Mouse (Mus musculus) liver, adult (tissue): ENCODE measurements around the gene Zfp503.

ENCODE experiments used
- GATA4 ChIP-seq: IDR thresholded peaks from 2 replicates; pipeline ENCODE4 v1.6.1; 2014; ENCODE audit warnings: mild to moderate bottlenecking, low read length; ENCODE audit not compliant: insufficient replicate concordance

Gene Zfp503

GRCm38 (mm10) chr14:21958643-21959042 is 30.8 kb downstream of the Zfp503 start:
- TF ChIP-seq GATA4: no peak

DNA sequence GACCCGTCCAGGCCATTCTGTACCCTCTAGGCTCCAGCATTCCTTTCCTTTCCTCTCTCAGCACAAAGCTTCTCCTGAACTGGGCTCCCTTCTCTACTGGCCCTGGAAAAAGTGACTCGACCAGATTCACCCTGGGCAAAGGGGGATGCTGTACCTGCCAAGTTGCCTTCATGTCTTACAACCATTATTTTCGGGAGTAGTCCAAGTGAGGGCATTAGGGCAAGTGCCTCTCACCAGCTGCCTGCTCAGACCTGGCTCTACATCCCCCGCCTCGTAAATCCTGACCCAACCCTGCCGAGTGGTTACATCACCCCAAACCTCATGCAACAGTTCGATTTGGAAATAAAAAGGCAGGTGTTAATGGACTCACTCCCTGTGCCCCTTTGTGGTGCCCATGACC is 36.9 kb downstream of the Zfp503 start:
- TF ChIP-seq GATA4: no peak

DNA sequence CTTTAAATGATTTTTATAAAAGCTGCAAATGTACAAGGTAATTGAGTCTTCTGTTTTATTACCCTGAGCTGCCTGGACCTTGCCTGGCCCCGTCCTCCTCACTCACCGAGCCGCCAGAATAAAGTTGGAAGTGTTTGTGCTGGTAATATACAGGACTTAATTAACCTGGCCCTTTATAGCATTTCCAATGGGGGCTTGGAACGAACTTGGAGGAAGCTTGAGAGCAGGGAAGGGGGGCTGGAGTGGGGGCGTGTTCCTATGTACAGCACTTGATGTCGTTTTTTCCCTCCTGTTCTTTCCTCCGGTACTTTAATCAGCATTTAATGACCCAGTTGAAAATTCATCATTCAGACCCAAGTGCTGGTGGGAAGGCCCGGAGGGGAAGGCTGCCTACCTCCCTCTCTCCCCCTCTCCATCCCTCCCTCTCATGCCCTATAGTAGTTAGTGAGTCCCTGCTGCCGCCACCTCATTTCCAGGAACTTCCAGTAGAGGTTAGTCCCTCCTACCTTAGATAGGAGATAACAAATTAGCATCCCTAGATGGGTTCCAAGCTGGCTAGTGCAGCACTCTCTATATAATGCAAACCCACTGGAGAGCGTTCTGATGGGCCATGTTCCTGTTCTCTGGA is 37.4 kb downstream of the Zfp503 start:
- no peak for TF ChIP-seq GATA4

DNA sequence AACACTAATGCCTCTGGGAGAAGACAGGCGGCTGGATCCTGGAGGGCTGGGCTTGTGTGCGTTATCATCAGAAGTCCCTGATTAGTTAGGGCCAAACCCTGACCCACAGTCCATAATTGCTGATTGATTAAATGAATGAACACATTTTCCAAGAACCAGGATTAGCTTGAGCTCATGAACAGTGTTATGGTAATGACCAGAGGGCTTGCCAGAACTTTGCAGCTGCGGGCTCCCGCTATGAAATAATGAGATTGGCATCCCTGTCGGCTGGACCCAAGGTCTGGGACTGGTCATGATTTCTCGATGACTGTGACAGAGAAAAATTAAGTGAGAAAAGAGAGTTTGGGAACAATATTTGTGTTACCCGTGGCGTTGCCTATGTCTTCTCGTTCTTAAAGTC is 44.5 kb downstream of the Zfp503 start:
- TF ChIP-seq GATA4: no peak

DNA sequence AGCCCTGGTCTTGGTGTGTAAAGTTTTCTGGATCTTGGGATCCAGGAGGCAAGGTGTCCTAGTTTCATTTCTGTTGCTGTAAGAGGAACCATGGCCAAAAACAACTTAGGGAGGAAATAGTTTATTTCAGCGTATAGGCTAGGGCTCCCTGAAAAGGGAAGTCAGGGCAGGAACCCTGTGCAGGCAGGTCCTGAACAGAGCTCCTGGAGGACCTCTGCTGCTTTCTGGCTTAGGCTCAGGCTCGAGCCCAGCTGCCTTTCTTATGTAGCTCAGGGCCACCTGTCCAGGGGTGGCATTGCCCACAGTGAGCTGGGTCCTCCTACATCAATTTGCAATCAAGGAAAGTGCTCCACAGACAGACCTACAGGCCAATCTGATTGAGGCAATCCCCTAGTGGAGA is 47.8 kb downstream of the Zfp503 start:
- no peak for TF ChIP-seq GATA4

DNA sequence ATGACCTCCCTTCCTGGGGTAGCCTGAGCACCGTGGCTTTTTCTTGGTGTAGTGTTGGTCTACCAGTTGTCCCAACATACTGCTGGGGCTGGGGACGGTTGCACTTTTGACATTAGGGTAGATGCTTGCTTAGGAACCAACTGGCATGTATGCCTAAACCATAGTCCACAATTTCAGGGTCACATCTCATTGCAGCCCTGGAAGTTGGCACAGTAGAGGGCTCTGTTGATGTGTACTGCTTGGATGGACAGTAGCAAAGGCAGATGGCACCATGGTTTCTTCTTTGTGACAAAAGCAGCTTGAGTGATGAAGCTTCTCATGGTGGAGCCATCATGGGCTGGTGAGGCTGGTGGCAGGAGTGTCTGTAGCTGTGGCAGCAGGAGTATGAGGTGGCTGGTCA is 52.3 kb downstream of the Zfp503 start:
- no peak for TF ChIP-seq GATA4

DNA sequence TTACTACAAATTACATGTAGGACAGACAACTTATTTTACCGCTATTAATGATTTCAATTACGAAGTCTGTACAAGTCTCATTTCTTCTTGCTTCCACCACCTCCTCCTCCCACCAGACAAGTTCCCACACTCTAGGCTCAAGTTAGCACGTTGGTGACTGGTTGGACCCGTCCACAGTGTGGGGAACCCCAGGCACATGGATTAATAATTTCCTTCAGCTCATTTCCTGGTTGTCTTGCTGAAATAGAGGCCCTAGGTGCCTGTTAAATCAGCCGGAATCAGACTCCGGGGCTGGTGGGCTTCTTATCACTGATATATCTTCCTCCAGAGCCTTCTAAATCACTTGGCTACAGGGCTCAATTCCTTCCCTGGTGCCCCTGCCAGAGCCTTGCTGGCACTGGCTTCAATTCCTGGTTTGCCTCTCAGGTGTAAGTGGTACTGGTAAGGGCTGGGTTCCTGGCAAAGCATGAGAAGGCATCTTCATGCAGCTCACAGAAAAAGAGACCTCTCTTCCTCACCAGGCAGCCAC is 53.2 kb downstream of the Zfp503 start:
- no peak for TF ChIP-seq GATA4
